Mouse (Mus musculus) lung, embryonic 14.5 days (tissue): ENCODE results near the gene Ak9. TPM values are rescaled to one million over a fixed set of nuclear protein-coding genes. Genes with fewer than 3 reads are reported as not detected.

Source experiments
- ATAC-seq: fragments of 200-750 bp; cut with Nextera tagmentation; 2 replicates; pipeline ENCODE4 v1.8.0; 2017; ENCODE audit warnings: mild to moderate bottlenecking, moderate TSS enrichment, moderate library complexity; ENCODE audit not compliant: insufficient read depth
- DNase-seq: peaks from one replicate; pipeline ENCODE4 v3.0.0-alpha.2; 2015
- H3K27ac ChIP-seq: fragments of 300-500 bp; sonication (generic); 2 replicates; pipeline ENCODE4 v1.5.1; 2014; ENCODE audit warnings: low read depth, mild to moderate bottlenecking, moderate library complexity
- H3K27me3 ChIP-seq: fragments of 300-500 bp; sonication (generic); 2 replicates; pipeline ENCODE4 v1.6.1; 2014; ENCODE audit warnings: low read length, control low read depth; ENCODE audit not compliant: insufficient read depth
- H3K36me3 ChIP-seq: fragments of 300-500 bp; sonication (generic); 2 replicates; pipeline ENCODE4 v1.6.1; 2014; ENCODE audit warnings: control low read depth; ENCODE audit not compliant: insufficient read depth
- H3K4me1 ChIP-seq: fragments of 300-500 bp; sonication (generic); 2 replicates; pipeline ENCODE4 v1.6.1; 2014; ENCODE audit warnings: antibody characterized with exemption, control low read depth; ENCODE audit not compliant: insufficient read depth
- H3K4me2 ChIP-seq: fragments of 300-500 bp; sonication (generic); 2 replicates; pipeline ENCODE4 v1.6.1; 2014; ENCODE audit warnings: mild to moderate bottlenecking
- H3K4me3 ChIP-seq: fragments of 300-500 bp; sonication (generic); 2 replicates; pipeline ENCODE4 v1.5.1; 2014; ENCODE audit warnings: low read depth, low read length
- H3K9ac ChIP-seq: fragments of 300-500 bp; sonication (generic); 2 replicates; pipeline ENCODE4 v1.6.1; 2014
- H3K9me3 ChIP-seq: fragments of 300-500 bp; sonication (generic); 2 replicates; pipeline ENCODE4 v1.6.1; 2016; ENCODE audit warnings: low read depth, low read length, control low read depth
- CTCF ChIP-seq: IDR thresholded peaks from 2 replicates; pipeline ENCODE4 v1.5.1; 2016; ENCODE audit warnings: antibody characterized with exemption, low read depth
- WGBS: fragments of 180-500 bp; shearing (Covaris S2); extraction: QIAGEN DNeasy Blood & Tissue Kit; methylation state at CpG from one replicate; pipeline ENCODE4 v1.1.7; 2014; 5-methylcytosine and 5-hydroxymethylcytosine counted together
- polyA plus RNA-seq: library from polyadenylated mRNA; unstranded; fragments of >200 nt; fragmentation: Nextera tagmentation; extraction: Ambion mirVana; gene quantifications from 2 replicates; pipeline ENCODE4 v1.2.1, GENCODE M21; 2014

Gene Ak9
- polyA plus RNA-seq, 1 experiment from 2014 or later: not detected

- DNase-seq: no peak
- H3K27ac ChIP-seq: no peak overlapping the region
- ATAC-seq: no peak
- no peaks in the 10 kb centered on the region for H3K9me3 ChIP-seq
- H3K9ac ChIP-seq: no peak overlapping the region
- H3K4me2 ChIP-seq: no peak overlapping the region
- H3K4me3 ChIP-seq: no peak overlapping the region
- 60% methylated on average over 6 of the region's 6 CpGs for WGBS
- no peak for TF ChIP-seq CTCF
- no peaks in the 10 kb centered on the region for H3K36me3 ChIP-seq
- no peaks in the 10 kb centered on the region for H3K27me3 ChIP-seq
- H3K4me1 ChIP-seq: peaks cover 2% of the 10 kb centered on the region; the same call in 1 of the 2 replicates
These were observed 23.6 kb upstream of the Ak9 start for GRCm38 (mm10) chr10:41280177-41280576.

GRCm38 (mm10) chr10:41280796-41281195, 23.0 kb upstream of the Ak9 start:
- H3K9ac ChIP-seq: no peak overlapping the region
- no peak overlapping the region for H3K27ac ChIP-seq
- H3K27me3 ChIP-seq: no peaks in the 10 kb centered on the region
- WGBS: 82% methylated on average over 2 of the region's 2 CpGs
- H3K4me3 ChIP-seq: no peak overlapping the region
- no peak for TF ChIP-seq CTCF
- no peak for DNase-seq
- H3K4me1 ChIP-seq: peaks cover 2% of the 10 kb centered on the region; the same call in 1 of the 2 replicates
- no peak for ATAC-seq
- H3K9me3 ChIP-seq: no peaks in the 10 kb centered on the region
- H3K4me2 ChIP-seq: no peak overlapping the region
- H3K36me3 ChIP-seq: no peaks in the 10 kb centered on the region

GRCm38 (mm10) chr10:41282086-41282485, 21.7 kb upstream of the Ak9 start:
- Histone ChIP-seq H3K27ac (no peak overlapping the region), H3K4me2 (no peak overlapping the region), H3K4me3 (no peak overlapping the region), H3K27me3 (no peaks in the 10 kb centered on the region), H3K9ac (no peak overlapping the region), H3K36me3 (no peaks in the 10 kb centered on the region), H3K4me1 (peaks cover 2% of the 10 kb centered on the region; the same call in 1 of the 2 replicates), H3K9me3 (no peaks in the 10 kb centered on the region)
- WGBS: 74% methylated on average over 2 of the region's 2 CpGs
- DNase-seq: no peak
- ATAC-seq: no peak
- TF ChIP-seq CTCF: no peak

- no peak overlapping the region for H3K27ac ChIP-seq
- 50% methylated on average over 3 of the region's 3 CpGs for WGBS
- no peak overlapping the region for H3K4me2 ChIP-seq
- no peaks in the 10 kb centered on the region for H3K9me3 ChIP-seq
- peaks cover under 1% of the 10 kb centered on the region; the same call in 1 of the 2 replicates for H3K4me1 ChIP-seq
- H3K36me3 ChIP-seq: no peaks in the 10 kb centered on the region
- DNase-seq (peak; percentile 79), ATAC-seq (no peak)
- TF ChIP-seq CTCF: no peak
- no peak overlapping the region for H3K9ac ChIP-seq
- H3K4me3 ChIP-seq: no peak overlapping the region
- H3K27me3 ChIP-seq: no peaks in the 10 kb centered on the region
These were observed 16.2 kb upstream of the Ak9 start for GRCm38 (mm10) chr10:41287618-41288017.

- Histone ChIP-seq H3K9ac (no peak overlapping the region), H3K36me3 (no peaks in the 10 kb centered on the region), H3K9me3 (no peaks in the 10 kb centered on the region), H3K4me2 (no peak overlapping the region), H3K27ac (0 out of 2 replicates have a peak overlapping the region, but pooled peaks have one; percentile 1), H3K4me3 (no peak overlapping the region), H3K27me3 (no peaks in the 10 kb centered on the region), H3K4me1 (peaks cover 3% of the 10 kb centered on the region; the same call in 1 of the 2 replicates)
- WGBS: 50% methylated on average over 1 of the region's 1 CpGs
- DNase-seq (no peak), ATAC-seq (no peak)
- no peak for TF ChIP-seq CTCF
These were observed 15.7 kb upstream of the Ak9 start for GRCm38 (mm10) chr10:41288074-41288473.

- Histone ChIP-seq H3K9me3 (no peaks in the 10 kb centered on the region), H3K4me1 (peaks cover 9% of the 10 kb centered on the region; the same call in 1 of the 2 replicates), H3K36me3 (no peaks in the 10 kb centered on the region), H3K27me3 (no peaks in the 10 kb centered on the region), H3K4me3 (no peak overlapping the region), H3K9ac (no peak overlapping the region), H3K27ac (0 out of 2 replicates have a peak overlapping the region, but pooled peaks have one; percentile 1), H3K4me2 (no peak overlapping the region)
- TF ChIP-seq CTCF: peak; percentile 93
- ATAC-seq: peak; percentile 86
- peak; percentile 97 for DNase-seq
- 36% methylated on average over 16 of the region's 16 CpGs for WGBS
These were observed 14.9 kb upstream of the Ak9 start for GRCm38 (mm10) chr10:41288771-41289415.

- 70% methylated on average over 2 of the region's 2 CpGs for WGBS
- no peaks in the 10 kb centered on the region for H3K36me3 ChIP-seq
These were observed 12.8 kb upstream of the Ak9 start for GRCm38 (mm10) chr10:41291021-41291420.

More at GRCm38 (mm10) chr10:41291021-41291420, 12.8 kb upstream of the Ak9 start:
- no peak for ATAC-seq
- no peak for TF ChIP-seq CTCF
- DNase-seq: no peak
- Histone ChIP-seq H3K4me2 (no peak overlapping the region), H3K4me3 (no peak overlapping the region), H3K9ac (no peak overlapping the region), H3K4me1 (peaks cover 9% of the 10 kb centered on the region; the same call in 1 of the 2 replicates), H3K27ac (no peak overlapping the region), H3K27me3 (no peaks in the 10 kb centered on the region), H3K9me3 (no peaks in the 10 kb centered on the region)
